Mouse (Mus musculus): ENCODE data around the gene Wipi2.

GRCm38 (mm10) chr5:142616326-142616725, 11.2 kb upstream of the Wipi2 start:
- TF ChIP-seq CTCF (IDR thresholded peaks at IDR 0.05; ENCODE audit: low read depth) (no peak), EP300 (optimal IDR thresholded peaks at IDR 0.05) (no peak)

Measured in stomach, postnatal 0 days (tissue).